Mouse (Mus musculus) embryonic facial prominence, embryonic 15.5 days (tissue): ENCODE data around the gene Traf3ip3. TPM values are rescaled to one million over a fixed set of nuclear protein-coding genes. Genes with fewer than 3 reads are reported as not detected.
A peak's percentile ranks its signal among the peaks of the same experiment; 100 is the strongest.

Experiments
- ATAC-seq: fragments of 200-750 bp; cut with Nextera tagmentation; 2 replicates; pipeline ENCODE4 v1.8.0; 2017; ENCODE audit warnings: low read depth, moderate TSS enrichment; ENCODE audit not compliant: insufficient number of reproducible peaks, low FRiP score, low TSS enrichment
- H3K27ac ChIP-seq: fragments of 300-500 bp; sonication (generic); replicated peaks from 2 replicates; pipeline ENCODE4 v1.5.1; 2015; ENCODE audit warnings: mild to moderate bottlenecking, inconsistent platforms
- H3K27me3 ChIP-seq: fragments of 300-500 bp; sonication (generic); 2 replicates; pipeline ENCODE4 v1.6.1; 2015; ENCODE audit warnings: inconsistent platforms
- H3K36me3 ChIP-seq: fragments of 300-500 bp; sonication (generic); 2 replicates; pipeline ENCODE4 v1.6.1; 2015; ENCODE audit warnings: mild to moderate bottlenecking, inconsistent platforms
- H3K4me1 ChIP-seq: fragments of 300-500 bp; sonication (generic); 2 replicates; pipeline ENCODE4 v1.6.1; 2015; ENCODE audit warnings: inconsistent platforms
- H3K4me2 ChIP-seq: fragments of 300-500 bp; sonication (generic); replicated peaks from 2 replicates; pipeline ENCODE4 v1.6.1; 2015; ENCODE audit warnings: mild to moderate bottlenecking, inconsistent platforms
- H3K4me3 ChIP-seq: fragments of 300-500 bp; sonication (generic); replicated peaks from 2 replicates; pipeline ENCODE4 v1.5.1; 2015; ENCODE audit warnings: mild to moderate bottlenecking, inconsistent platforms
- H3K9ac ChIP-seq: fragments of 300-500 bp; sonication (generic); 2 replicates; pipeline ENCODE4 v1.6.1; 2015; ENCODE audit warnings: inconsistent platforms
- H3K9me3 ChIP-seq: fragments of 300-500 bp; sonication (generic); replicated peaks from 2 replicates; pipeline ENCODE4 v1.6.1; 2016; ENCODE audit warnings: inconsistent platforms
- WGBS: fragments of 180-500 bp; shearing (Covaris S2); methylation state at CpG from one replicate; pipeline ENCODE4 v1.1.7; 2015; 5-methylcytosine and 5-hydroxymethylcytosine counted together
- polyA plus RNA-seq: library from polyadenylated mRNA; unstranded; fragments of >200 nt; fragmentation: Nextera tagmentation; extraction: Ambion mirVana; gene quantifications from 2 replicates; pipeline ENCODE4 v1.2.1, GENCODE M21; 2015

Gene Traf3ip3
- polyA plus RNA-seq, 1 experiment from 2014 or later: 23.6 TPM

- no peak overlapping the region for H3K27ac ChIP-seq
- no peak overlapping the region for H3K9ac ChIP-seq
- H3K9me3 ChIP-seq: no peaks in the 10 kb centered on the region
- H3K4me3 ChIP-seq: no peak overlapping the region
- peaks cover 13% of the 10 kb centered on the region; the same call in 1 of the 2 replicates for H3K4me1 ChIP-seq
- H3K27me3 ChIP-seq: no peaks in the 10 kb centered on the region
- H3K4me2 ChIP-seq: no peak overlapping the region
- 61% methylated on average over 3 of the region's 3 CpGs for WGBS
- no peaks in the 10 kb centered on the region for H3K36me3 ChIP-seq
- no peak for ATAC-seq
These were observed 29.0 kb upstream of the Traf3ip3 start for GRCm38 (mm10) chr1:193230531-193230930.

- Histone ChIP-seq H3K9ac (no peak overlapping the region), H3K9me3 (no peaks in the 10 kb centered on the region), H3K27ac (no peak overlapping the region), H3K4me3 (no peak overlapping the region), H3K36me3 (no peaks in the 10 kb centered on the region), H3K4me2 (no peak overlapping the region), H3K27me3 (no peaks in the 10 kb centered on the region), H3K4me1 (peaks cover 13% of the 10 kb centered on the region; the same call in 1 of the 2 replicates)
- ATAC-seq: no peak
- WGBS: 87% methylated on average over 5 of the region's 5 CpGs
These were observed 28.1 kb upstream of the Traf3ip3 start for GRCm38 (mm10) chr1:193229570-193229969.

GRCm38 (mm10) chr1:193227537-193227936 is 26.0 kb upstream of the Traf3ip3 start:
- Histone ChIP-seq H3K27me3 (no peaks in the 10 kb centered on the region), H3K27ac (0 out of 2 replicates have a peak overlapping the region, but pooled peaks have one; percentile 19), H3K4me2 (no peak overlapping the region), H3K9ac (no peak overlapping the region), H3K36me3 (no peaks in the 10 kb centered on the region), H3K4me3 (no peak overlapping the region), H3K9me3 (no peaks in the 10 kb centered on the region), H3K4me1 (peaks cover 13% of the 10 kb centered on the region; the same call in 1 of the 2 replicates)
- no peak for ATAC-seq
- WGBS: 64% methylated on average over 4 of the region's 4 CpGs

GRCm38 (mm10) chr1:193226724-193227522 is 25.4 kb upstream of the Traf3ip3 start:
- no peak overlapping the region for H3K4me3 ChIP-seq
- no peaks in the 10 kb centered on the region for H3K36me3 ChIP-seq
- ATAC-seq: no peak
- H3K4me1 ChIP-seq: peaks cover 13% of the 10 kb centered on the region; the same call in 1 of the 2 replicates
- H3K9ac ChIP-seq: no peak overlapping the region
- H3K27ac ChIP-seq: peak overlapping the region; percentile 29; the same call in 1 of the 2 replicates
- WGBS: 22% methylated on average over 7 of the region's 7 CpGs
- H3K4me2 ChIP-seq: no peak overlapping the region
- H3K9me3 ChIP-seq: no peaks in the 10 kb centered on the region
- no peaks in the 10 kb centered on the region for H3K27me3 ChIP-seq

GRCm38 (mm10) chr1:193226114-193226513 is 24.6 kb upstream of the Traf3ip3 start:
- no peaks in the 10 kb centered on the region for H3K36me3 ChIP-seq
- H3K9ac ChIP-seq: no peak overlapping the region
- no peak overlapping the region for H3K4me3 ChIP-seq
- H3K27ac ChIP-seq: 0 out of 2 replicates have a peak overlapping the region, but pooled peaks have one; percentile 29
- WGBS: 75% methylated on average over 4 of the region's 4 CpGs
- no peaks in the 10 kb centered on the region for H3K27me3 ChIP-seq
- H3K4me1 ChIP-seq: peaks cover 13% of the 10 kb centered on the region; the same call in 1 of the 2 replicates
- no peaks in the 10 kb centered on the region for H3K9me3 ChIP-seq
- no peak overlapping the region for H3K4me2 ChIP-seq
- ATAC-seq: no peak

- no peak overlapping the region for H3K4me3 ChIP-seq
- H3K27me3 ChIP-seq: no peaks in the 10 kb centered on the region
- peaks cover 13% of the 10 kb centered on the region; the same call in 1 of the 2 replicates for H3K4me1 ChIP-seq
- H3K9ac ChIP-seq: no peak overlapping the region
- H3K36me3 ChIP-seq: no peaks in the 10 kb centered on the region
- H3K4me2 ChIP-seq: no peak overlapping the region
- H3K27ac ChIP-seq: no peak overlapping the region
- 24% methylated on average over 3 of the region's 3 CpGs for WGBS
- ATAC-seq: no peak
- no peaks in the 10 kb centered on the region for H3K9me3 ChIP-seq
These were observed 24.0 kb upstream of the Traf3ip3 start for GRCm38 (mm10) chr1:193225531-193225930.

GRCm38 (mm10) chr1:193220408-193220807 is 18.9 kb upstream of the Traf3ip3 start:
- WGBS: 63% methylated on average over 5 of the region's 5 CpGs
- Histone ChIP-seq H3K9ac (no peak overlapping the region), H3K4me3 (no peak overlapping the region), H3K4me1 (no peaks in the 10 kb centered on the region), H3K27me3 (no peaks in the 10 kb centered on the region), H3K9me3 (no peaks in the 10 kb centered on the region), H3K4me2 (no peak overlapping the region), H3K36me3 (no peaks in the 10 kb centered on the region), H3K27ac (no peak overlapping the region)
- no peak for ATAC-seq

GRCm38 (mm10) chr1:193216000-193216399 is 14.5 kb upstream of the Traf3ip3 start:
- Histone ChIP-seq H3K4me1 (no peaks in the 10 kb centered on the region), H3K27ac (no peak overlapping the region), H3K27me3 (no peaks in the 10 kb centered on the region), H3K4me2 (no peak overlapping the region), H3K9ac (no peak overlapping the region), H3K9me3 (no peaks in the 10 kb centered on the region), H3K4me3 (no peak overlapping the region), H3K36me3 (no peaks in the 10 kb centered on the region)
- 65% methylated on average over 3 of the region's 3 CpGs for WGBS
- ATAC-seq: no peak

- Histone ChIP-seq H3K4me1 (no peaks in the 10 kb centered on the region), H3K36me3 (no peaks in the 10 kb centered on the region), H3K27me3 (no peaks in the 10 kb centered on the region), H3K4me2 (no peak overlapping the region), H3K9ac (no peak overlapping the region), H3K9me3 (no peaks in the 10 kb centered on the region), H3K4me3 (no peak overlapping the region), H3K27ac (no peak overlapping the region)
- 64% methylated on average over 5 of the region's 5 CpGs for WGBS
- ATAC-seq: peak; percentile 48; the same call in 1 of the 2 replicates
These were observed 12.6 kb upstream of the Traf3ip3 start for GRCm38 (mm10) chr1:193214053-193214452.

- no peak overlapping the region for H3K27ac ChIP-seq
- no peak for ATAC-seq
- 58% methylated on average over 5 of the region's 5 CpGs for WGBS
- no peak overlapping the region for H3K4me3 ChIP-seq
- H3K27me3 ChIP-seq: no peaks in the 10 kb centered on the region
- no peaks in the 10 kb centered on the region for H3K9me3 ChIP-seq
- no peaks in the 10 kb centered on the region for H3K4me1 ChIP-seq
- H3K9ac ChIP-seq: no peak overlapping the region
- no peak overlapping the region for H3K4me2 ChIP-seq
- H3K36me3 ChIP-seq: no peaks in the 10 kb centered on the region
These were observed 9.9 kb upstream of the Traf3ip3 start for GRCm38 (mm10) chr1:193211371-193211770.

GRCm38 (mm10) chr1:193208178-193208577 is 6.7 kb upstream of the Traf3ip3 start:
- WGBS: 47% methylated on average over 2 of the region's 2 CpGs
- H3K9me3 ChIP-seq: no peaks in the 10 kb centered on the region
- no peaks in the 10 kb centered on the region for H3K36me3 ChIP-seq
- H3K27ac ChIP-seq: no peak overlapping the region
- H3K4me1 ChIP-seq: no peaks in the 10 kb centered on the region
- no peak overlapping the region for H3K9ac ChIP-seq
- no peak overlapping the region for H3K4me3 ChIP-seq
- no peaks in the 10 kb centered on the region for H3K27me3 ChIP-seq
- no peak overlapping the region for H3K4me2 ChIP-seq
- no peak for ATAC-seq

- 94% methylated on average over 3 of the region's 3 CpGs for WGBS
- H3K27me3 ChIP-seq: no peaks in the 10 kb centered on the region
- no peak within 1 kb of the TSS for H3K9ac ChIP-seq
- H3K36me3 ChIP-seq: no peaks in the 10 kb centered on the region
- no peaks in the 10 kb centered on the region for H3K9me3 ChIP-seq
- ATAC-seq: no peak
- no peaks in the 10 kb centered on the region for H3K4me1 ChIP-seq
- no peak within 1 kb of the TSS for H3K4me2 ChIP-seq
- no peak within 1 kb of the TSS for H3K4me3 ChIP-seq
- H3K27ac ChIP-seq: no peak within 1 kb of the TSS
These were observed 6.0 kb upstream of the Traf3ip3 start, which contains the start of gene Lamb3 for GRCm38 (mm10) chr1:193207503-193207902. TSS of gene Lamb3 (plus strand) at chr1:193207699.
